Mouse (Mus musculus): ENCODE measurements around the gene Drd3.
A peak's percentile ranks its signal among the peaks of the same experiment; 100 is the strongest.

The Drd3 gene

GRCm38 (mm10) chr16:43801791-43802307 is 48.0 kb downstream of the Drd3 start:
- DNase-seq (ENCODE audit: low spot score in 2 of 2): peak; percentile 73 to 77

- DNase-seq (ENCODE audit: low spot score in 2 of 2): no peak
Observed at GRCm38 (mm10) chr16:43802466-43802865, 48.6 kb downstream of the Drd3 start.

GRCm38 (mm10) chr16:43804364-43804763 is 50.5 kb downstream of the Drd3 start:
- no peak for DNase-seq (ENCODE audit: low spot score in 2 of 2)

- no peak for DNase-seq (ENCODE audit: low spot score in 2 of 2)
Observed at GRCm38 (mm10) chr16:43807048-43807447, 53.2 kb downstream of the Drd3 start.

- DNase-seq (ENCODE audit: low spot score in 2 of 2): no peak
Observed at GRCm38 (mm10) chr16:43809429-43809828, 55.6 kb downstream of the Drd3 start.

GRCm38 (mm10) chr16:43811402-43811801 is 57.6 kb downstream of the Drd3 start:
- DNase-seq (ENCODE audit: low spot score in 2 of 2): no peak

- DNase-seq (ENCODE audit: low spot score in 2 of 2): no peak
Observed at GRCm38 (mm10) chr16:43814644-43815043, 60.8 kb downstream of the Drd3 start.

GRCm38 (mm10) chr16:43816321-43816720 is 62.5 kb downstream of the Drd3 start:
- DNase-seq (ENCODE audit: low spot score in 2 of 2): no peak

GRCm38 (mm10) chr16:43818404-43818803 is 64.6 kb downstream of the Drd3 start:
- DNase-seq (ENCODE audit: low spot score in 2 of 2): no peak

GRCm38 (mm10) chr16:43827492-43827891 is 73.7 kb downstream of the Drd3 start:
- DNase-seq (ENCODE audit: low spot score in 2 of 2): no peak

- no peak for DNase-seq (ENCODE audit: low spot score in 2 of 2)
Observed at GRCm38 (mm10) chr16:43831957-43832356, 78.1 kb downstream of the Drd3 start.

GRCm38 (mm10) chr16:43841236-43841635 is 87.4 kb downstream of the Drd3 start:
- no peak for DNase-seq (ENCODE audit: low spot score in 2 of 2)

GRCm38 (mm10) chr16:43849839-43850238 is 96.0 kb downstream of the Drd3 start:
- DNase-seq (ENCODE audit: low spot score in 2 of 2): no peak

GRCm38 (mm10) chr16:43858941-43859476 is 105.2 kb downstream of the Drd3 start:
- no peak for DNase-seq (ENCODE audit: low spot score in 2 of 2)

- DNase-seq (ENCODE audit: low spot score in 2 of 2): no peak
Observed at GRCm38 (mm10) chr16:43860624-43861023, 106.8 kb downstream of the Drd3 start.

- no peak for DNase-seq (ENCODE audit: low spot score in 2 of 2)
Observed at GRCm38 (mm10) chr16:43869805-43870204, 116.0 kb downstream of the Drd3 start.

GRCm38 (mm10) chr16:43871419-43871818 is 117.6 kb downstream of the Drd3 start:
- DNase-seq (ENCODE audit: low spot score in 2 of 2): peak; percentile 9 to 10

All from heart, adult 9 months (tissue).